Mouse (Mus musculus): ENCODE data around the gene Krtap19-9b.

DNA sequence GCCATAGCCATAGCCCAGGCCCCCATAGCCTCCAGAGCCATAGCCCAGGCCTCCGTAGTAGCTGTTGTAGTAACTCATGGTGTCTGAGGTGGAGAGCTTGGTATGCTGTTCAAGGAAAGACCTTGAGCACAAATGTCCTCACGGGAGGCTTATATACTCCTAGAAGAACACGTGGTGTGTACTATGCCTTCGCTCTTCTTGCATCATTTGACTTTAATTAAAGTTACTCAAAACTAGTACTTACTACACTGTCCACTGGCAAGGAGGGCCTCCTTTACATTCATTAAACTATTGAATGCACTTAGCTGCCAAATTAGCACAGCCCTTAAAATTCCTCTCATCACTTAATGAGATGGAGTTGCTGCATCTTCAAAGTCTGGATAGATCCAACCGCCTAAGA lies 47.1 kb downstream of the Krtap19-9b start, which contains the start of gene Krtap19-4:
- TF ChIP-seq POLR2A (IDR thresholded peaks at IDR 0.05; ENCODE audit: low read depth, low read length), result no peak
- TF ChIP-seq CTCF (conservative IDR thresholded peaks at IDR 0.05; ENCODE audit: insufficient read depth, insufficient read length, low read depth, low read length), result no peak

Measured in kidney, adult 2 months (tissue).